Mouse (Mus musculus): ENCODE data around the gene Med9.

- TF ChIP-seq MAX (IDR thresholded peaks at IDR 0.05; ENCODE audit: low read length): no peak
- TF ChIP-seq E2F4 (IDR thresholded peaks at IDR 0.05; ENCODE audit: insufficient replicate concordance, low read depth, low read length): no peak
- TF ChIP-seq POLR2A (IDR thresholded peaks at IDR 0.05; ENCODE audit: low read depth, low read length): no peak
- no peak for TF ChIP-seq BHLHE40 (IDR thresholded peaks at IDR 0.05; ENCODE audit: low read depth, low read length)
- no peak for TF ChIP-seq SIN3A (IDR thresholded peaks at IDR 0.05; ENCODE audit: low read length)
- no peak for TF ChIP-seq USF1 (IDR thresholded peaks at IDR 0.05; ENCODE audit: low read depth, low read length)
Observed at GRCm38 (mm10) chr11:60011516-60011915, 63.5 kb downstream of the Med9 start.

All from CH12.LX (cell line).